Mouse (Mus musculus) small intestine, adult 2 months (tissue): ENCODE data around the gene Akr1c13.

ENCODE experiments used
- CTCF ChIP-seq: fragments of 200-500 bp; IDR thresholded peaks from 2 replicates; pipeline ENCODE4 v1.5.1; 2012; ENCODE audit warnings: low read depth, mild to moderate bottlenecking, control low read depth, inconsistent platforms, low read length, moderate library complexity, mixed read lengths; ENCODE audit not compliant: insufficient replicate concordance, insufficient read length; ENCODE audit errors: extremely low read depth
- POLR2A ChIP-seq: fragments of 200-500 bp; IDR thresholded peaks from 2 replicates; pipeline ENCODE4 v1.6.1; 2012; ENCODE audit warnings: low read depth, mild to moderate bottlenecking, control low read depth, inconsistent platforms, low read length, moderate library complexity

- no peak for TF ChIP-seq CTCF
- no peak for TF ChIP-seq POLR2A
Observed at GRCm38 (mm10) chr13:4212309-4212708, 21.4 kb downstream of the Akr1c13 start.
